Mouse (Mus musculus) G1E (cell line): ENCODE results near the gene Setx.

Source experiments
- CTCF ChIP-seq: IDR thresholded peaks from 2 replicates; pipeline ENCODE4 v1.5.1; 2012; ENCODE audit warnings: low read depth, low read length, inconsistent platforms, mixed read lengths
- TAL1 ChIP-seq: conservative IDR thresholded peaks from 2 replicates; pipeline ENCODE4 v1.6.1; 2012; ENCODE audit warnings: low read depth, low read length, inconsistent platforms, mixed read lengths

DNA sequence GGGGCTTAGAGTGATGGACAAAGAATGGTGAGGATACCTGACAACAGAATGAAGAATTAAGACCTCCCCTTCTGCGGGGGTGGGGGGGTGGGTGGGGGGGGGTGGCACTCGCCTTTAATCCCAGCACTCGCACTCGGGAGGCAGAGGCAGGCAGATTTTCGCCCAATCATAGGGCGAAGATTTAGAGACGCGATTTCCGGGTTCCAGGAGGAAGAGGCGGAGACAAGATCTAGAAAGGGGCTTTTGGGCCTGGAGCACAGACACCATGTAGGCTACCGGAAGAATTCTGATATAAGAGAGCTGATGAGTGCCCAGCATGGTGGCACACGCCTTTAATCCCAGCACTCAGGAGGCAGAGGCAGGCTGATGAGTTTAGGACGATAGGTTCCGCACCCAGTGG is 24.3 kb upstream of the Setx start:
- no peak for TF ChIP-seq CTCF
- TF ChIP-seq TAL1 = no peak
